Mouse (Mus musculus): Measurements from ENCODE around the gene Cdc42bpg. TPM values are rescaled to one million over a fixed set of nuclear protein-coding genes. Genes with fewer than 3 reads are reported as not detected.

The Cdc42bpg gene
- total and polyA plus RNA-seq, 3 experiments, result 0.79 to 4.2 (median 2.3) TPM

DNA sequence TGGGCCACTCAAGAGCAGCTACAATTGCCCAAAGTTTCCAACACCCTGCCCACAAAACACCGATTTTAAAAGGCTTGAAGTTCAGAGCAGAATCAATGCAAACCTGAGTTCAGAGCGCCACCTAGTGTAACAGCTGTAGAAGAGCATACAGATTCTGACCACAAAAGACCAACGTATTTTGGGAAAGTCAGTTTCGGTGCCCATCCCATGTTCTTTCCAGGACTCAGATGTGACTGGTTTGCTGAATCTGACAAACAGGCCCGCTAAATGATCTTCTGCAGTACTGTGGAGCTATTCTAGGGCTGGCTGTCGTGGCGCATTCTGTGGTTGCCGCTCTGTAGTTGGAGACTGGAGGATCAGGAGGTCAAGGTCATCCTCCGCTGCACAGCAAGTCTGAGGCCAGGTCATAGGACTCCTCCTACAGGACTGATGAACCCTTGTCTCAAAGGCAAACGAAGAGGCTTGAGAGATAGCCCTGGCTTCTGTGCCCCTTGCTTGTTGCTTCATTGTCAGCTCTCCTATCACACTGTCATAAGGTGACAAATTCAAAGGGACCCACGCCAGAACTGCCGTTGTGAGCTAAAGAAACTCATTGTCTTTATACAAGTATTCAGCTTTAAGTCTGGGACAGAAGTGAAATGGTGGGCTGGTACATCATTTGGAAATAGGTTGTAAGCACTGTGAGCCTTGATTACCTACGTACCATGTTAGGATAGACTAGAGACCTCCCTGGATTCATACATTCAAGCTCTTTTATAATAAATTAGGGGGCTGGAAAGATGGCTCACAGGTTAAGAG lies 25.7 kb downstream of the Cdc42bpg start:
- peak; percentile 73 for DNase-seq (ENCODE audit: extremely low read depth)
- Histone ChIP-seq H3K4me3 (replicated peaks in 1 of 3; ENCODE audit: low read depth in 2 of 3, low read length in 2 of 3, poor library complexity in 1 of 3) (peak overlapping the region in 1 of 3 experiments; percentile 16), H3K4me2 (ENCODE audit: insufficient read depth, low read depth, poor library complexity, severe bottlenecking) (peak overlapping the region; percentile 57), H3K4me1 (ENCODE audit: control insufficient read depth in 1 of 2, insufficient read depth in 2 of 2) (peaks cover 12 to 40% of the 10 kb centered on the region in 2 experiments), H3K9me3 (replicated peaks; ENCODE audit: low read length) (no peaks in the 10 kb centered on the region), H3K27ac (ENCODE audit: insufficient read depth, low read depth) (no peak overlapping the region), H3K27me3 (replicated peaks) (no peaks in the 10 kb centered on the region), H3K9ac (ENCODE audit: insufficient read depth, low read depth) (peak overlapping the region; percentile 49; the same call in 1 of the 2 replicates), H3K79me2 (replicated peaks; ENCODE audit: control insufficient read depth, extremely low read depth, insufficient read depth, poor library complexity, severe bottlenecking) (peaks cover 13% of the 10 kb centered on the region), H3K36me3 (replicated peaks in 1 of 2; ENCODE audit: control insufficient read depth in 1 of 2, insufficient read depth in 1 of 2, low read length in 1 of 2) (peaks cover 3 to 5% of the 10 kb centered on the region in 2 experiments)
- in situ Hi-C loops (cut with MboI; ENCODE audit: low pct_ligation_motif_present, low pct_unique_long_range_greater_than_20kb, low sequenced_read_pairs), result no loop called here
- dilution Hi-C loops (cut with MboI; ENCODE audit: extremely low pct_ligation_motif_present, extremely low pct_unique_long_range_greater_than_20kb, low sequenced_read_pairs), result no loop called here
- TF ChIP-seq ZC3H11A (IDR thresholded peaks at IDR 0.05; ENCODE audit: low read depth, low read length) (peak; percentile 51), CHD1 (IDR thresholded peaks at IDR 0.05; ENCODE audit: low read depth, low read length) (no peak), JUN (IDR thresholded peaks at IDR 0.05; ENCODE audit: insufficient read depth, low read depth, low read length) (no peak), IRF4 (IDR thresholded peaks at IDR 0.05; ENCODE audit: low read depth, low read length) (peak; percentile 70), TBP (conservative IDR thresholded peaks at IDR 0.05; ENCODE audit: low read depth, low read length) (no peak), HCFC1 (IDR thresholded peaks at IDR 0.05; ENCODE audit: low read depth, low read length) (peak; percentile 24; the same call in 1 of the 2 replicates), MEF2A (IDR thresholded peaks at IDR 0.05; ENCODE audit: borderline replicate concordance, low read depth, low read length) (peak; percentile 40; the same call in 1 of the 2 replicates), SMC3 (IDR thresholded peaks at IDR 0.05; ENCODE audit: low read depth, low read length) (peak; percentile 88), BHLHE40 (IDR thresholded peaks at IDR 0.05; ENCODE audit: low read depth, low read length) (no peak), MYC (IDR thresholded peaks at IDR 0.05; ENCODE audit: low read depth, low read length) (0 out of 2 replicates have a peak, but pooled peaks have one; percentile 24), GABPA (IDR thresholded peaks at IDR 0.05; ENCODE audit: insufficient replicate concordance, low read depth, low read length) (no peak), PAX5 (IDR thresholded peaks at IDR 0.05; ENCODE audit: low read length) (no peak), RAD21 (IDR thresholded peaks at IDR 0.05; ENCODE audit: low read depth, low read length) (peak; percentile 97), CTCF (conservative IDR thresholded peaks at IDR 0.05 in 1 of 2, IDR thresholded peaks at IDR 0.05 in 1 of 2; ENCODE audit: low read depth in 2 of 2, low read length in 2 of 2) (peak; percentile 87 to 98), SIN3A (IDR thresholded peaks at IDR 0.05; ENCODE audit: low read length) (peak; percentile 81; the same call in 1 of the 2 replicates)

DNA sequence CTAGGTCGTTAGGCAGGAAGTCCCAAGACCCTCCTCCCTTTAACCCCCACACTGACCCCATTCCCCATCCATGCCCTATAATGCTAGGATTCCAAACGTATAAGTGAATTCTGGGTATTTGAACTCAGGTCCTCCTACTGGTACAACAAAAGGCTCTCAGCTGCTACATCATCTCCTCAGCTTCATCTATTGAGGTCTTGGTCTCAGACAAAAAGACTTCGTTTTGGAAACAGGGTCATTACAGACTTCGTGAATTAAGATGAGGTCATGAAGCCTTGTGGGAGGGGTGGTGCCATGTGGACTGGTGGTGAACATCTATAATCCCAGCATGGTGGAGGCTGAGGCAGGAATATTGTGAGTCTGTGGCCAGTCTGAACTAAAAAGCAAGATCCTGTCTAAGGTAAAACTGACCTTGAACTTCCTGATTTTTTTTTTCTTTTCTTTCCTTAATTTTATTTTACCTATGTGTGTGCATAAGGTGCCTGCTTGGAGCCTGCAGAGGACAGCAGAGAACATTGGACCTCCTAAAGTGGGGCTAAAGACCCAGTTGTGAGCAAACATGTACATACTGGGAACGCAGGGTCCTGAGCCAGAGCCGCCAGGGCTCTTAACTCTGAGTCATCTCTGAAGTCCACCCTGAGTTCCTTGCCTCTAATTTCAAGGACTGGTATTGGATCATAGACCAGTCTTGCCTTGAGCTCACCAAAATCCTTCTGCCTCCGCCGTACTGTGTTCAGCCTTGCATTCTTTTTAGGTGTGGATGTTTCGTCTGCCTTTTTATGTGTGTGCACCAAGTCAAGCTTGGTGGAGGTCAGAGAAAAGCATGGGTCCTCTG lies 27.7 kb downstream of the Cdc42bpg start:
- no peak for DNase-seq (ENCODE audit: extremely low read depth)
- dilution Hi-C loops (cut with MboI; ENCODE audit: extremely low pct_ligation_motif_present, extremely low pct_unique_long_range_greater_than_20kb, low sequenced_read_pairs) (no loop called here), in situ Hi-C loops (cut with MboI; ENCODE audit: low pct_ligation_motif_present, low pct_unique_long_range_greater_than_20kb, low sequenced_read_pairs) (no loop called here)
- H3K9me3 ChIP-seq (replicated peaks; ENCODE audit: low read length), result no peaks in the 10 kb centered on the region
- peak overlapping the region; percentile 76 for H3K9ac ChIP-seq (ENCODE audit: insufficient read depth, low read depth)
- peak overlapping the region; percentile 40; the same call in 1 of the 2 replicates for H3K27ac ChIP-seq (ENCODE audit: insufficient read depth, low read depth)
- H3K79me2 ChIP-seq (replicated peaks; ENCODE audit: control insufficient read depth, extremely low read depth, insufficient read depth, poor library complexity, severe bottlenecking), result peaks cover 20% of the 10 kb centered on the region
- no peaks in the 10 kb centered on the region for H3K27me3 ChIP-seq (replicated peaks)
- H3K4me2 ChIP-seq (ENCODE audit: insufficient read depth, low read depth, poor library complexity, severe bottlenecking), result peak overlapping the region; percentile 67
- H3K4me3 ChIP-seq (replicated peaks in 1 of 3; ENCODE audit: low read depth in 2 of 3, low read length in 2 of 3, poor library complexity in 1 of 3), result peak overlapping the region; percentile 78 to 87 (median 79)
- peaks cover 30 to 61% of the 10 kb centered on the region in 2 experiments for H3K4me1 ChIP-seq (ENCODE audit: control insufficient read depth in 1 of 2, insufficient read depth in 2 of 2)
- TF ChIP-seq MAX (IDR thresholded peaks at IDR 0.05; ENCODE audit: low read length) (0 out of 2 replicates have a peak, but pooled peaks have one; percentile 37), MYC (IDR thresholded peaks at IDR 0.05; ENCODE audit: low read depth, low read length) (no peak), IRF4 (IDR thresholded peaks at IDR 0.05; ENCODE audit: low read depth, low read length) (peak; percentile 67), ETS1 (conservative IDR thresholded peaks at IDR 0.05; ENCODE audit: low read depth, low read length) (no peak), SMC3 (IDR thresholded peaks at IDR 0.05; ENCODE audit: low read depth, low read length) (no peak), CHD1 (IDR thresholded peaks at IDR 0.05; ENCODE audit: low read depth, low read length) (0 out of 2 replicates have a peak, but pooled peaks have one; percentile 44), ZMIZ1 (IDR thresholded peaks at IDR 0.05; ENCODE audit: low read depth, low read length) (no peak)
- H3K36me3 ChIP-seq (replicated peaks in 1 of 2; ENCODE audit: control insufficient read depth in 1 of 2, insufficient read depth in 1 of 2, low read length in 1 of 2), result peaks cover 22 to 26% of the 10 kb centered on the region in 2 experiments
